Mouse (Mus musculus): ENCODE measurements at regions not wholly inside any gene's neighbourhood (a gene's known extent, or its start where the extent isn't known, plus 50 kb on each side); places are given as distances from the start of the nearest gene placed in this dataset.

DNA sequence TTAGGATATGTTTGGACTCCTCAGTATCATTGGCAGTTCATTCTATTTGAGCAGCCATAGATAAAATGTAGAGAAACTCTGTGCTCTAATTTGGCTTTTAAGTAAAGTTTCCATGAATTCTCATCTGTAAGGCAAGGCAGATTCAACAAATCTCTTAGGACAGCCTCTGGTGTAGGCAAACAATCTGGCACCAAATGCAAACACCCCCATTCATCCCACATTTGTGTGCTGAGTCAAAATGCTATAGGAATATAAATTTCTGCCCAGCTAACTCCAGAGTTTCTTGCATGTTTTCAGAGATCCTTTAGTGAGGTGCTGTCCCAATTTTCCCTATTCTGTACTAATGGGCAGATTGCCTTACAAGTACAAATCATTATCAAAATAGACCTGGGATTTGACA, 695.7 kb upstream of the Kif18a start:
- no peak for DNase-seq (ENCODE audit: low spot score)

DNA sequence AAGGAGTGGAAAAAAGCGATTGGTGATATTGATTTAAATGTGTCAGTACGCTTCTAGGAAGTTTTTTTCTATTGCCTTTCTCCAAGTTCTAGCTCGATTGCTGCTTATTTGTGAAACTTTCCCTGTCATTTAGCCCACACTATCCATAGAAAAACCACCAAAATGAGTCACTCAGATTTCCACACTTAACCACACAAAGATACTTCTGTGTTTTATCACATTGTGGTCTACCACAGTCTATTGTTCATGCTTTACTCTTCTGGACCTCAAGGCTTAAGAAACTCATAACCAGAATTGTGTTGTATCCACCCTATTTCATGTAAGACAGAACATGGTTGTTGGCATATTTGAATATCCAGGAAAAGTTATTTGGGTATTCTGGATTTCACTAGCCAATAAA, 687.0 kb upstream of the Kif18a start:
- DNase-seq (ENCODE audit: low spot score), result no peak

GRCm38 (mm10) chr2:108600346-108600745, 680.2 kb upstream of the Kif18a start:
- no peak for DNase-seq (ENCODE audit: low spot score)

DNA sequence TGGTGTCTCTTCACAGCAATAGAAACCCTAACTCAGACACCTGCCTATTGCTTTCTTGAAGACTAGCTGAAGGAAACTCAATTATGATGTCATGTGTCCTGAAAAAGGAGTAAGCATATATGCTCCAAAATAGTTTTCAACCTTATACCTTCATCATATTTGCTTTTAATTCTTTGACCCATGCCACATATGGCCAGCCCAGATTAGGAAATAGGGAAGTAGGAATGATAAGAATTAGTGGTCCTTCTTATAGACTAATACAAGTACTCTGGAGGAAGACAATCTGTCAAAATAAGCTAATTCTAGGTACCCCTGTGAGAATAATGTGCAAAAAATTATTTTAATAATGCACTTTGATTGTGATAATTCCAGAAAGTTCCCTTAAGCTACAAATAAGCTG, 661.0 kb upstream of the Kif18a start:
- no peak for DNase-seq (ENCODE audit: low spot score)

- no peak for DNase-seq (ENCODE audit: low spot score)
Measured at GRCm38 (mm10) chr2:108622367-108623162, 658.0 kb upstream of the Kif18a start.

GRCm38 (mm10) chr2:108635644-108636043, 644.9 kb upstream of the Kif18a start:
- no peak for DNase-seq (ENCODE audit: low spot score)

- no peak for DNase-seq (ENCODE audit: low spot score)
Measured at GRCm38 (mm10) chr2:108660697-108661388, 619.7 kb upstream of the Kif18a start.

GRCm38 (mm10) chr2:108677777-108678380, 602.7 kb upstream of the Kif18a start:
- DNase-seq (ENCODE audit: low spot score), result no peak

DNA sequence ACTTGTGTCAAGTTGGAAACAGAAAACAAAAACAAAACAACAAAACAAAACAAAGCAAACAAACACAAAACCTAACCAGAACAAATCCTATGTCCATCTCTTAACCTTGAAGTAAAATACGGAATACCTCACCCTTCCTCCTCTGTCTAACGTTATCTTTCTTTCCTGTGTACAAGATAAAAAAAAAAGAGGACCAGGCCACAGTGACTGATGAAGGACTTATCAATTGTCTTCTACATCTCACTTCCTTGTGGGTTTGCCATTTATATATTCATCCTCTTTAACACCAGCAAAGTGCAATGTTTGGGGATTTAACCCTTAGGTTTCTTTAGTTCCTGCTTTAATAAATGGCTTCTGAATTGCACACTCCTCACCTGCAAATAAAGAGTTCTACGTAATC, 599.0 kb upstream of the Kif18a start:
- no peak for DNase-seq (ENCODE audit: low spot score)

GRCm38 (mm10) chr2:108686019-108686743, 594.4 kb upstream of the Kif18a start:
- DNase-seq (ENCODE audit: low spot score), result no peak

- DNase-seq (ENCODE audit: low spot score), result peak; percentile 30
Measured at GRCm38 (mm10) chr2:108690091-108690490, 590.4 kb upstream of the Kif18a start.

GRCm38 (mm10) chr2:108691156-108692007, 589.2 kb upstream of the Kif18a start:
- DNase-seq (ENCODE audit: low spot score), result no peak

DNA sequence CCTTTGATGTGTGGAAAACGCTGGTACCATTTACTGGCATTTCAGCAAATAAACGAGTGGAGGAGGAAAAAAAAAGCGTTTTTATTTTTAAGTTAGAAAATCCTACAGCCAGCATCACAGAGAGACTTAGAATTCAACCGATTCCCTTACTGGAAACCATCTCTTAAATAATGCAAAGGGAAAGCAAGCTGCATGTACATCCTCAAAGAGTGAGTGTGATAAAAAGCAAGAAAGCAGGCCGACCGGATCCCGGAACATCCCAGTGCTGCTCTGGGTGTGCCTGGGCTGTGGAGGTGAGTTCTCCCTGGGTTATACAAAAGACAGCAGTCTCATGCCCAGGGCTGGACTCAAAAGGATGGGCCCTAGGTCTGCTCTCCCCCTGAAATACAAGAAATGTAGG, 579.2 kb upstream of the Kif18a start:
- DNase-seq (ENCODE audit: low spot score), result no peak

GRCm38 (mm10) chr2:108707856-108708855, 572.4 kb upstream of the Kif18a start:
- no peak for DNase-seq (ENCODE audit: low spot score)

- DNase-seq (ENCODE audit: low spot score), result no peak
Measured at GRCm38 (mm10) chr2:108742079-108742478, 538.5 kb upstream of the Kif18a start.

GRCm38 (mm10) chr2:108743511-108743910, 537.0 kb upstream of the Kif18a start:
- DNase-seq (ENCODE audit: low spot score), result no peak

- no peak for DNase-seq (ENCODE audit: low spot score)
Measured at GRCm38 (mm10) chr2:108744797-108745196, 535.7 kb upstream of the Kif18a start.

DNA sequence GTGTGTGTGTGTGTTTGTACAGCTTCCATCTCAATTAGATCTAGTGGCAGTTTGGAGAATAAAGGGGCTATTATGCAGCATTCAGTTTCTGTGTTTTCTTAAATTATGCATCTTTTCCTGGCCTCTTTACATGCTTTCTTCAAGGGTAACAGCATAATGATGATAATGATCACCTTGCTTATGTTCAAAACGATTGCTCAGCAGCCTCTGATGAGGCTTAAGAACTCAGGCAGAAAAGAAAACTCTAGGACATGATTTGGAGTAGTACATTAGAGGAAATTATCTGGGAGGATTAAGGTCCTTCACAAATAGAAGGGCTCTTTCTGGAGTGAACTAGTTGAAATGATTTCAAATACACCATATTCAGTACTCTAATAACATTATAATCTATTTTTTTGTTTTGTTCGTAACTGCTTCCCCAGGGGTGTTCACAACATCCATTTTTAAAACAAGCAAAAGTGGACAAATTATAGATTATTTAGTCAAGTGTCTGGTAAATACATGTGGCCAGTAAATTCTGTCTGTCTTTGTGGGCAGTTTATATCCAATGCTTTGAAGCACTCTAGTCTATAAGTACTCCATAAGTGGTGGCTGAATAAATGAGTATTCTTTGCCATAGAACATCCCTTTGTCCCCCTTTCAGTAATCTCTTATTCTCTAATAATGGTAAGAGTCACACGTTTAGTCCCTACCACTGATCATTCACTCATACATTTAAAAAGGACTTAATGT, 526.9 kb upstream of the Kif18a start:
- DNase-seq (ENCODE audit: low spot score), result no peak

DNA sequence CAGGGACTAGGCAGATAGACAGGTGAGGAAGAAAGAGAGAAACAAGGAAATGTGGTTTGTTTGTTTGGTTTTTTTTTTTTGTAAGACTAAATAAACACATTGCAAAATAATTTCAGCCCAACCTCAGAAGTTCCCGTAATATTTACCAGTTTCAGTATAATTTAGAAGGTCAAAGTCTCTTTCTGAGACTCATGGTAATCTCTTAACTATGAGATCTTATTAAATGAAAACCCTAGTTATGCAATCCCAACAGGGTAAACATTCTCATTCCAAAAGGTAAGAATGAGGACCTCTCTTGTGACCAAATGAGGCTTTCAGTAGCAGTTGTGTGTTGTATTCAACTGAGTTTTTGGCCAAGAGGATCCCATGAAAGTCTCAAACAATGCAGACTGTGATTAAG, 524.7 kb upstream of the Kif18a start:
- DNase-seq (ENCODE audit: low spot score), result no peak

DNA sequence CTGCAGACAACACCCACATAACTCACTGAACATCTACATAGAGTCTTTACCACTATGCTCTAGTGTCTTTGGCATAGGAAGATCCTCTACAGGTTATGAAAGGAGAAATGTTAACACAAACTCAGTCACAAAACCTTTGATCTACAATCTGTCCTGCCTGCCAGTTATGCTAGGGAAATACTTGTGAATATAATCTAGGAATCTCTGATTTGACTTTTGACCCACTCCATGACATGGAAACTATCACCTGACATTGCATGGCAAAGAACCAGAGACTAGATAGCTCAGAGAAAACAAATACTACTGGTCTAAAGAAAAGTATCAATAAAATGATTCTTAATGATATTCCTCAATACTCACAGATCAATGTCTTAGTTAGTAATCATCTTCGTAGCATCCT, 524.3 kb upstream of the Kif18a start:
- DNase-seq (ENCODE audit: low spot score), result no peak
